Mouse (Mus musculus): ENCODE data around the gene Cnn3. TPM values are rescaled to one million over a fixed set of nuclear protein-coding genes. Genes with fewer than 3 reads are reported as not detected.

Cnn3 gene
- total RNA-seq, 2 experiments from 2014 or later, result 41.8 to 48.6 TPM

DNA sequence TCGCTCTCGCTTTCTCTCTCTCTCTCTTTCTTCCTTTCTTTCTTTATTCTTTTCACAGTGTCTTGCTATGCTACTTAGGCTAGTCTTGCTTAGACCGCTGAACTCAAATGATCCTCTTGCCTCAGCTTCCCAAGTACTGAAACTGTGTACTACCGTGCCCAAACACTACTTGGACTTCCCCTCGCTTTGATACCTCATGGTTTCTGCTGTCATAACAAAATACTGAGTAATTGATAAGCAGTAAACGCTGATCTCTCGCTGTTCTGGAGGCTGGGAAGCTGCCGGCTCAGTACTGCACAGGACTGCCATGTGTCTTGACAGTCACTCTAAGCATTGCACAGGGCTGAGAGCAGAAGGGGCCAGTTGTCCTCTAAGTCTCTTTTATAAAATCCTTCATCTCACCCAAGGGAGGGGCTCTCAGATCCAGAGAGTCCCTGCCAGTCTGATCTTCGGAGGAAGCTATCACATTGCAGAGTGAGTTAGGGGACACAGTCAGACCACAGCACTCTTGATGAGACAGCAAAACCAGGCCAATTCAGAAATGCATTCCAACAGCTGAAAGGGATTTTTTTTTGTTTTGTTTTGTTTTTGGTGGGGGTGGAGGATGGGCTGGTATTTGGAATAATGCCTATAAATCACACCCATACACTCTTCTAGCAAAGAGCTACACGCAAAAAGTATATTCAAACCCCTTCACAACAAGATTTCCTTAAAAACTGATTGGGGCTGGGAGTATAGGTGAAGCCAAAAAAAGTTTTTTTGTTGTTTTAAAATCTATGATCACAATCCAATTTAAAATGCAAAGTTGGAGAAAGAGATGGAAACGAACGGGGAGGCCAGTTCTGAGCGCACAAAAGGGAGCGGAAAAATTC is 8.7 kb upstream of the Cnn3 start:
- no peak for DNase-seq (ENCODE audit: low spot score)
- intact Hi-C loops (cut with DNase I), result no loop called here

GRCm38 (mm10) chr3:121418251-121418601 is 8.1 kb upstream of the Cnn3 start:
- intact Hi-C loops (cut with DNase I), result no loop called here
- no peak for DNase-seq (ENCODE audit: low spot score)

DNA sequence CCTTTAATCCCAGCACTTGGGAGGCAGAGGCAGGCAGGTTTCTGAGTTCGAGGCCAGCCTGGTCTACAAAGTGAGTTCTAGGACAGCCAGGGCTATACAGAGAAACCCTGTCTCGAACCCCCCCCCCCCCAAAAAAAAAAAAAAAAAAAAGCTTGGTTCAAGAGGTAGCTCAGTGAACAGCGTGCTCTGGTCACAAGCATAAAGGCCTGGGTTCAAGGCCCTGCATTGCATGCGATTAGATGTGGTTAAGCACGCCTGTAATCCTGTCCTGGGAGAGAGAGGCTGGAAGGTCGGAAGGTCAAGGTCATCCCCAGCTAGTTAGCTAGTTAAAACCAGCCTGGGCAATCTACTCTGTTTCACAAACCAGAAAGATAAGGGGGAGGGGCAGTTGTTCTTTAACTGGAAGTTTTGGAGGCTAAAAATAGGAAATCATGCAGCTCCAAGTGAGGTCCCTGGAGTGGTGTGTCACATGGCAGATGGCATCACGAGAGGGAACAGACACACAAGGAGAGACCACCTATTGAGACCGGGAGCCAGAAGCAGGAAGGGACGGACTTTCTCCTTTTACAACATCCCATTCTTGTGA is 7.4 kb upstream of the Cnn3 start:
- intact Hi-C loops (cut with DNase I), result no loop called here
- DNase-seq (ENCODE audit: low spot score), result no peak

GRCm38 (mm10) chr3:121422405-121422804 is 3.9 kb upstream of the Cnn3 start:
- intact Hi-C loops (cut with DNase I), result loop anchor here (5.0 kb wide), 1 partner anchor 90 kb away; no protein-coding TSS in a partner anchor

GRCm38 (mm10) chr3:121426621-121427519 is 573 bp downstream of the Cnn3 start:
- intact Hi-C loops (cut with DNase I), result loop anchor here (2.0 to 5.0 kb wide), 3 partner anchors 60 to 120 kb away; no protein-coding TSS in a partner anchor
- peak; percentile 78 for DNase-seq (ENCODE audit: low spot score)

More at GRCm38 (mm10) chr3:121422405-121422804, 3.9 kb upstream of the Cnn3 start:
- no peak for DNase-seq (ENCODE audit: low spot score)

GRCm38 (mm10) chr3:121427520-121427908 is 1.2 kb downstream of the Cnn3 start:
- intact Hi-C loops (cut with DNase I), result loop anchor here (2.0 to 5.0 kb wide), 3 partner anchors 60 to 120 kb away; no protein-coding TSS in a partner anchor
- DNase-seq (ENCODE audit: low spot score), result peak; percentile 59

GRCm38 (mm10) chr3:121428230-121428629 is 1.9 kb downstream of the Cnn3 start:
- intact Hi-C loops (cut with DNase I), result loop anchor here (5.0 kb wide), 2 partner anchors 61 to 121 kb away; no protein-coding TSS in a partner anchor
- DNase-seq (ENCODE audit: low spot score), result no peak

GRCm38 (mm10) chr3:121428696-121429259 is 2.5 kb downstream of the Cnn3 start:
- intact Hi-C loops (cut with DNase I), result loop anchor here (5.0 kb wide), 2 partner anchors 61 to 121 kb away; no protein-coding TSS in a partner anchor
- DNase-seq (ENCODE audit: low spot score), result no peak

- DNase-seq (ENCODE audit: low spot score), result no peak
- intact Hi-C loops (cut with DNase I), result loop anchor here (5.0 kb wide), 2 partner anchors 62 to 122 kb away; no protein-coding TSS in a partner anchor
Measured at GRCm38 (mm10) chr3:121429469-121429868, 3.2 kb downstream of the Cnn3 start.

- intact Hi-C loops (cut with DNase I), result no loop called here
- DNase-seq (ENCODE audit: low spot score), result no peak
Measured at GRCm38 (mm10) chr3:121430289-121430936, 4.1 kb downstream of the Cnn3 start.

- DNase-seq (ENCODE audit: low spot score), result no peak
- intact Hi-C loops (cut with DNase I), result no loop called here
Measured at GRCm38 (mm10) chr3:121433359-121433758, 7.1 kb downstream of the Cnn3 start.

- intact Hi-C loops (cut with DNase I), result no loop called here
- no peak for DNase-seq (ENCODE audit: low spot score)
Measured at GRCm38 (mm10) chr3:121433968-121434533, 7.8 kb downstream of the Cnn3 start.

- intact Hi-C loops (cut with DNase I), result no loop called here
- DNase-seq (ENCODE audit: low spot score), result no peak
Measured at GRCm38 (mm10) chr3:121435296-121435695, 9.0 kb downstream of the Cnn3 start.

GRCm38 (mm10) chr3:121437070-121437469 is 10.8 kb downstream of the Cnn3 start:
- intact Hi-C loops (cut with DNase I), result no loop called here
- DNase-seq (ENCODE audit: low spot score), result no peak

GRCm38 (mm10) chr3:121437996-121438395 is 11.7 kb downstream of the Cnn3 start:
- intact Hi-C loops (cut with DNase I), result no loop called here
- no peak for DNase-seq (ENCODE audit: low spot score)

- intact Hi-C loops (cut with DNase I), result no loop called here
- no peak for DNase-seq (ENCODE audit: low spot score)
Measured at GRCm38 (mm10) chr3:121439623-121440161, 13.4 kb downstream of the Cnn3 start.

DNA sequence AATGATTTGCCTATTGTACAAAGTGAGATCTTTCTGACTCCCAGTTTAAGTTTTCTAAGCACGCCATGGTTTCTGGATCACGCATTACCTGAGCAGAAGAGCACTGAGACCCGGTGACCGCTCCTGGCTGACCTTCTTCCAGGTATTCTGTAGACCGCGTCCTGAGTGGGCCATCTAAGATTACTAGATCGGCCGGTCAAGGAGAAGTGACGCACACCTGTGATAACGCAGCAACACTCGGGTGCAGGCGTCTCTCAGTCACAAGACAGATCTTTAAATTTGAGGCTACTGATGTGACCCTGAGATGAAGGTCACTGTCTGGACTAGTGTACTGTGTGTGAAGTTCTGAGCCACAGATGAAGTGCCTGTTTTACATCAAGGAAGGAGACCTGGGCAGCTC is 15.2 kb downstream of the Cnn3 start:
- intact Hi-C loops (cut with DNase I), result no loop called here
- no peak for DNase-seq (ENCODE audit: low spot score)

DNA sequence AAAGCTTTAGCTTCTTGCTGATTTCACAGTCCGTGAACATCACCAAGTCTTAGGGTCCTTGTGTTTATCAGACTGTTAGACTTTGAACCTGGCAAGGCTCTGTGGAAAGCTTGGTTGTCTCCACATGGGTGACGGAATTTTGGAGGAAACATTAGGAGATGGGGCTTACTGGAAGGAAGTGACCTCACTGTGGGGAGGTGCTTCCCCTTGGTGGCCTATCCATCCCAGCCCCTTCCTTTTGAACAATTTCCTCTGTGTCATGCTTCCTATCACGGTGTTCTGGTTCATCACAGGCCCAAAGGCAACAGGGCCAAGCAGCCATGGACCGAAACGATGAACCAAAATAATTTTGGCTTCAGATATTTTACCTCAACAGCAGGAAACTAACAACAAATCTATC is 16.0 kb downstream of the Cnn3 start:
- no peak for DNase-seq (ENCODE audit: low spot score)

GRCm38 (mm10) chr3:121443861-121444271 is 17.6 kb downstream of the Cnn3 start:
- intact Hi-C loops (cut with DNase I), result no loop called here
- no peak for DNase-seq (ENCODE audit: low spot score)

More for the DNA sequence above, 16.0 kb downstream of the Cnn3 start:
- intact Hi-C loops (cut with DNase I), result no loop called here

Measured in heart, postnatal 25 days (tissue).